Mouse (Mus musculus) limb, embryonic 14.5 days (tissue): ENCODE data around the gene Nol8. TPM values are rescaled to one million over a fixed set of nuclear protein-coding genes. Genes with fewer than 3 reads are reported as not detected.
A peak's percentile ranks its signal among the peaks of the same experiment; 100 is the strongest.

Experiments
- ATAC-seq: fragments of 200-750 bp; cut with Nextera tagmentation; 2 replicates; pipeline ENCODE4 v1.8.0; 2017; ENCODE audit warnings: low read depth, moderate number of reproducible peaks, moderate TSS enrichment; ENCODE audit not compliant: low FRiP score
- DNase-seq: peaks from one replicate; pipeline ENCODE4 v3.0.0-alpha.2; 2015; ENCODE audit warnings: low spot score
- H3K27ac ChIP-seq: fragments of 300-500 bp; sonication (generic); replicated peaks from 2 replicates; pipeline ENCODE4 v1.5.1; 2014; ENCODE audit warnings: low read depth, mild to moderate bottlenecking, low read length, moderate library complexity, mixed read lengths
- H3K27me3 ChIP-seq: fragments of 300-500 bp; sonication (generic); 2 replicates; pipeline ENCODE4 v1.6.1; 2014; ENCODE audit warnings: low read length, mixed read lengths; ENCODE audit not compliant: control insufficient read depth, insufficient read depth
- H3K36me3 ChIP-seq: fragments of 300-500 bp; sonication (generic); 2 replicates; pipeline ENCODE4 v1.6.1; 2014; ENCODE audit warnings: mild to moderate bottlenecking, low read length, moderate library complexity, mixed read lengths; ENCODE audit not compliant: control insufficient read depth, insufficient read depth
- H3K4me1 ChIP-seq: fragments of 300-500 bp; sonication (generic); 2 replicates; pipeline ENCODE4 v1.6.1; 2014; ENCODE audit warnings: antibody characterized with exemption, low read length, mixed read lengths; ENCODE audit not compliant: control insufficient read depth, insufficient read depth
- H3K4me2 ChIP-seq: fragments of 300-500 bp; sonication (generic); replicated peaks from 2 replicates; pipeline ENCODE4 v1.6.1; 2014; ENCODE audit warnings: low read depth, mild to moderate bottlenecking, low read length, moderate library complexity; ENCODE audit not compliant: severe bottlenecking
- H3K4me3 ChIP-seq: fragments of 300-500 bp; sonication (generic); replicated peaks from 2 replicates; pipeline ENCODE4 v1.5.1; 2014; ENCODE audit warnings: low read length
- H3K9ac ChIP-seq: fragments of 300-500 bp; sonication (generic); 2 replicates; pipeline ENCODE4 v1.6.1; 2014; ENCODE audit warnings: mild to moderate bottlenecking, low read depth, low read length, moderate library complexity; ENCODE audit not compliant: severe bottlenecking
- H3K9me3 ChIP-seq: fragments of 300-500 bp; sonication (generic); 2 replicates; pipeline ENCODE4 v1.6.1; 2016; ENCODE audit warnings: low read length; ENCODE audit not compliant: control insufficient read depth
- POLR2A ChIP-seq: fragments of 200-500 bp; IDR thresholded peaks from 2 replicates; pipeline ENCODE4 v1.8.0; 2012; ENCODE audit warnings: inconsistent platforms, mild to moderate bottlenecking, moderate library complexity, borderline replicate concordance; ENCODE audit not compliant: insufficient read depth, insufficient read length; ENCODE audit errors: extremely low read depth
- WGBS: fragments of 180-500 bp; shearing (Covaris S2); extraction: QIAGEN DNeasy Blood & Tissue Kit; methylation state at CpG from one replicate; pipeline ENCODE4 v1.1.7; 2014; 5-methylcytosine and 5-hydroxymethylcytosine counted together
- polyA plus RNA-seq, 2 experiments: library from polyadenylated mRNA; depleted of rRNA in 1 of 2; stranded (reverse) in 1 of 2; unstranded in 1 of 2; fragments of >200 nt; fragmentation: Nextera tagmentation in 1 of 2; extraction: Ambion mirVana in 1 of 2; gene quantifications; 2 replicates each; pipeline versions ENCODE4 v1.2.1 to v1.2.3; 2012 to 2014

The Nol8 gene
- polyA plus RNA-seq (2012; rRNA removed) (6.6 and 9.8 TPM in 2 replicates), polyA plus RNA-seq (2014; fragmentation: Nextera tagmentation; extraction: Ambion mirVana) (12.2 and 13.6 TPM in 2 replicates)

DNA sequence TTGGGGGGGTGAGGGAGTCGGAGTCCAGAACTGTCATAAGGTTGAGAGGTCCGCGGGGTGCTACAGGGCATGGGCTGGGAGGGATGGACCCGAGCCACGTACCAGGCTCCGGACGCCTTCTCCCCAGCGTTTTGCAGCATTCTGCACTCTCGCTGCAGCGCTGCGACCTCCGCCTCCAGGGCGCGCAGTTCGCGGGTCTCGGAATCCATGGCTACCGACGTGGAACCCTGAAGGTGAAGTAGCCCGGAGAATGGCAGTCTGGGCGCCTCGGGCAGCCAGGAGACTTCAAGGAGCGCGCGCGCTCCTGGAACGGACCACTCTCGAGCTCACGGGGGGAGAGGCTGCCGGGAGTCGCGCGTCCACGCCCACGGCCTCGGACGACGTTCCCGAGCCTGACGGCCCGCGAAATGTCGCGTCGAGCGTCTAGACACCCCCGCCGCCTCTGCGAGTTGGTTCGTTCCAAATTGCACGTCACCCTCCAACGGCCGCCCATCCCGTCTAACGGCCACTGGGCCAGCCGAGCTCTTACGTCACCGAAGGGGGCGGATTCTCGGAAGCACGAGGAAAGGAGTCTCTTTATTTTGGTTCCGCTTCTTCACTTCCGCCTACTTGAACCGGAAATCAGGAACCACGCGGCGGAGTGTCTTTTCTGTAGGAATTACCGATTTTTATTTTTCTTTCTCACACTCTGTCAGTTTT, at the start of gene Nol8, which contains the start of gene Cenpp:
Gene Nol8 (plus strand): TSS at position 598 of the 699 bp plus-strand sequence.
Gene Cenpp (minus strand): TSS at position 305 of the 699 bp plus-strand sequence.
- Histone ChIP-seq H3K9me3 (no peaks in the 10 kb centered on the region), H3K36me3 (peaks cover 7% of the 10 kb centered on the region; the same call in 1 of the 2 replicates), H3K27ac (no peak within 1 kb of the TSS), H3K4me3 (peak within 1 kb of the TSS; percentile 72), H3K4me1 (peaks cover 11% of the 10 kb centered on the region; the same call in 1 of the 2 replicates), H3K4me2 (peak within 1 kb of the TSS; percentile 82), H3K27me3 (no peaks in the 10 kb centered on the region), H3K9ac (peak within 1 kb of the TSS; percentile 57)
- peak; percentile 98 for ATAC-seq
- under 1% methylated on average over 61 of the region's 68 CpGs for WGBS
- DNase-seq: peak; percentile 99
- no peak for TF ChIP-seq POLR2A

DNA sequence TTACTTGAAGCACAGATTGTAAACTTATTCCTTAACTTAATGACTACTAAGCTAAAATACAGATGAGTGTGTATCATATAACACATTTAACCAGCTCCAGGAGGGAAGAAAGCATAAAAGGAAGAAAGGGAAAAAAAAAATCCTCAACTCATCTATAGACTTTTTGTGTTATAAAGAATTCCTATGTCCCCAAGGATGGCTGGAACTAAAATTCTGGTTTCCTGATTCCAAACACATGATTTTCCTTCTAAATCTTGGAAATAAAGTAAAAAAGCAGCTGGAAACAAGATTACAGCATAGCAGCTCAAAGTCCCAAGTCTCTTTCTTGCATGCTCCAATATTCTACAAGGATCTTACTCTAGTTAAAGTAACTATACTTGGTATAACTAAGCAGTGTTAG, 49.3 kb upstream of the Nol8 start:
- Histone ChIP-seq H3K9me3 (no peaks in the 10 kb centered on the region; the same call in 1 of the 2 replicates), H3K27me3 (no peaks in the 10 kb centered on the region)

DNA sequence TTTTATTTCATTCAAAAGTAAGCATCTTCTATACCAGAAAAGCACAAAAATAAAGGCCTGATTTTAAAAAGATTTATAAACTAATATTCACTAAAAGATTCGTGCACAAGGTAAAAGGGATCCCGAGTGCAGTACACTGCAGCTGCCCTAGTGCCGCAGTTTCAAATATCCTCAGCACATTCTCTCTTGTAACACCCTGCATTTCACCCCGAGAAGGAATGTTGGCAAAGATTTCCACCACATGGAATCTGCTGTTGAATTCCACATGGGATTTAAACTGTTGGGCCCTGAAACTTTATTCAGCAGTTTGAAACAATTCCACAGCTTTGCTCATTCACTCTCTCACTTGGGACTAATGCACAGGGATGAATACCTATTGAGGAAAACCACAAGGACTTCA, 45.2 kb upstream of the Nol8 start, which contains the start of gene Ogn:
Gene Ogn (plus strand): TSS at position 333 of the 400 bp plus-strand sequence.
- Histone ChIP-seq H3K27me3 (no peaks in the 10 kb centered on the region), H3K4me3 (peak within 1 kb of the TSS; percentile 40), H3K27ac (peak within 1 kb of the TSS; percentile 85), H3K4me1 (no peaks in the 10 kb centered on the region; the same call in 1 of the 2 replicates), H3K4me2 (peak within 1 kb of the TSS; percentile 47), H3K36me3 (peaks cover 3% of the 10 kb centered on the region; the same call in 1 of the 2 replicates), H3K9ac (no peak within 1 kb of the TSS), H3K9me3 (no peaks in the 10 kb centered on the region)
- DNase-seq (peak; percentile 92), ATAC-seq (peak; percentile 87)
- WGBS: 13% methylated on average over 4 of the region's 4 CpGs
- no peak for TF ChIP-seq POLR2A

More for the DNA sequence above, 49.3 kb upstream of the Nol8 start:
- no peak overlapping the region for H3K4me3 ChIP-seq
- ATAC-seq: no peak
- no peak overlapping the region for H3K27ac ChIP-seq
- no peak overlapping the region for H3K9ac ChIP-seq
- H3K4me1 ChIP-seq: no peaks in the 10 kb centered on the region
- no peaks in the 10 kb centered on the region for H3K36me3 ChIP-seq
- DNase-seq: peak; percentile 62
- no peak for TF ChIP-seq POLR2A
- H3K4me2 ChIP-seq: no peak overlapping the region

DNA sequence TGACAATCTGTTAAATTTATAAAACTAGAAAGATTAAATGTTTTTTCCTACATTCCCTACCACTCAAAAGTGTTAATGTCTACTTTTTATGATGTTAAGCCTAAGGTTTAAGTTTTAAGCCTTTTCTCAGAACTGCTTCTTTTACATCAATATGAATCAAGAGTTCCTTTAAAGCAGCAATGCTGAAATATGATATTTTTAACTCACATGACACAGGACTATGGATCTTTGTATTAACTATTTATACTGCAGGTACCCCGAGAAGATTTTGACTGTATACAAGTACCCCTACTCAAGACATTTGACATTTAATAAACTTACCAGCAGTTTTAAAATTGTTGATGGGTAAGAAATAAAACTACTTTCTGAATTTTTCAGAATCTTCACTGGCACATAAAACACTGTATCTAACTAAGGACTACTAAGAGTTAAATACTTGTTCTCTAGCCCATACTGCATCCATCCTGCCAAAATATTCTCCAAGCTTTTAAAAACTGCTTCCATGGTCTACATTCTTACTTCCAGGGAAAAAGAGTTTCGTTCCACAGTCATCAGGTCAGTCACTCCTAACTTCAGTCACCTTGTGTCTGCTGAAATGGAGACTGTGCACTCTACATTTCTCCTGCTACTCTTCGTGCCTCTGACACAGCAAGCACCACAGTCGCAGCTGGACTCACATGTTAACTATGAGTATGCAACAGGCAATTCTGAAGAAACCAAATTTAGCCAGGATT, 44.1 kb upstream of the Nol8 start:
- Histone ChIP-seq H3K4me2 (peak overlapping the region; percentile 47), H3K27ac (peak overlapping the region; percentile 85), H3K36me3 (peaks cover 3% of the 10 kb centered on the region; the same call in 1 of the 2 replicates), H3K4me1 (no peaks in the 10 kb centered on the region; the same call in 1 of the 2 replicates), H3K27me3 (no peaks in the 10 kb centered on the region), H3K9me3 (no peaks in the 10 kb centered on the region), H3K9ac (peak overlapping the region; percentile 50; the same call in 1 of the 2 replicates), H3K4me3 (peak overlapping the region; percentile 40)
- TF ChIP-seq POLR2A: no peak
- peak; percentile 61 for DNase-seq
- WGBS: 34% methylated on average over 4 of the region's 4 CpGs
- ATAC-seq: peak; percentile 70

DNA sequence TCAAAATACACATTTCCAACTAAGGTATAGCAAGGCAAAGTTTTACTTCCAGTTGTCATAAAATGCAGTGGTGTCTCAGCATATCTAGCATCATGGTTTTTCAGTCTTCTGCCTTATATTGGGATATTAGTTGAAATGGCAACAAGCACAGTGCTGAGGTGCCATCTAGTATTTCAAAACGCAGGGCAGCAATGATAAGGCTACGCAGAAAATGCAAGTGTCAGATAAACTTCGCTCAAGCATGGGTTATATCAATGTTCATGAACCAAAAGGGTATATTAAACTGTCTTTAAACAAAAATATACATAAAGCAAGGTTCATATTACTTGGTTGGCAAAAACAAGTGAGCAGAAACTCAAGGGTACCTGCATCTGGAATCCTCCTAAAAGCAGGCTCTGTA, 35.9 kb upstream of the Nol8 start:
- H3K27ac ChIP-seq: no peak overlapping the region
- H3K4me1 ChIP-seq: no peaks in the 10 kb centered on the region
- H3K9me3 ChIP-seq: no peaks in the 10 kb centered on the region
- no peak overlapping the region for H3K4me2 ChIP-seq
- no peaks in the 10 kb centered on the region for H3K27me3 ChIP-seq
- H3K4me3 ChIP-seq: no peak overlapping the region
- ATAC-seq: no peak
- no peak for TF ChIP-seq POLR2A
- WGBS: 95% methylated on average over 3 of the region's 3 CpGs
- no peak overlapping the region for H3K9ac ChIP-seq
- DNase-seq: no peak
- H3K36me3 ChIP-seq: peaks cover 34% of the 10 kb centered on the region
